Mouse (Mus musculus): ENCODE measurements around the gene Barhl1. TPM values are rescaled to one million over a fixed set of nuclear protein-coding genes. Genes with fewer than 3 reads are reported as not detected.

The Barhl1 gene
- polyA plus RNA-seq, 1 experiment from 2014 or later, result 43.3 TPM

GRCm38 (mm10) chr2:28923912-28924311 lies 7.4 kb upstream of the Barhl1 start:
- H3K4me3 ChIP-seq, result no peak overlapping the region
- no peak overlapping the region for H3K27ac ChIP-seq (replicated peaks)
- H3K9me3 ChIP-seq, result no peaks in the 10 kb centered on the region
- peak; percentile 78 for ATAC-seq (ENCODE audit: low FRiP score, low read depth)
- H3K4me2 ChIP-seq, result no peak overlapping the region
- H3K27me3 ChIP-seq, result peaks cover 70% of the 10 kb centered on the region
- H3K36me3 ChIP-seq, result no peaks in the 10 kb centered on the region
- H3K9ac ChIP-seq, result no peak overlapping the region
- 1% methylated on average over 4 of the region's 4 CpGs for WGBS
- H3K4me1 ChIP-seq (replicated peaks), result 0 out of 2 replicates have a peak, but pooled peaks cover 3% of the 10 kb centered on the region

- Histone ChIP-seq H3K27me3 (peaks cover 78% of the 10 kb centered on the region), H3K9me3 (no peaks in the 10 kb centered on the region), H3K4me1 (replicated peaks) (peaks cover 9% of the 10 kb centered on the region), H3K36me3 (no peaks in the 10 kb centered on the region), H3K27ac (replicated peaks) (no peak overlapping the region), H3K9ac (no peak overlapping the region), H3K4me2 (no peak overlapping the region), H3K4me3 (no peak overlapping the region)
- WGBS, result 3% methylated on average over 4 of the region's 4 CpGs
- no peak for ATAC-seq (ENCODE audit: low FRiP score, low read depth)
These were observed 2.5 kb upstream of the Barhl1 start for GRCm38 (mm10) chr2:28919001-28919400.

- peak overlapping the region; percentile 27 for H3K4me3 ChIP-seq
- peak overlapping the region; percentile 66 for H3K27ac ChIP-seq (replicated peaks)
- H3K36me3 ChIP-seq, result no peaks in the 10 kb centered on the region
- peak overlapping the region; percentile 25; the same call in 1 of the 2 replicates for H3K9ac ChIP-seq
- no peaks in the 10 kb centered on the region for H3K9me3 ChIP-seq
- under 1% methylated on average over 65 of the region's 73 CpGs for WGBS
- ATAC-seq (ENCODE audit: low FRiP score, low read depth), result no peak
- H3K4me1 ChIP-seq (replicated peaks), result peaks cover 9% of the 10 kb centered on the region
- H3K27me3 ChIP-seq, result peaks cover 80% of the 10 kb centered on the region
- H3K4me2 ChIP-seq, result peak overlapping the region; percentile 36
These were observed 1.3 kb upstream of the Barhl1 start for GRCm38 (mm10) chr2:28917518-28918361.

- no peaks in the 10 kb centered on the region for H3K36me3 ChIP-seq
- ATAC-seq (ENCODE audit: low FRiP score, low read depth), result no peak
- peak overlapping the region; percentile 27 for H3K4me3 ChIP-seq
- peak overlapping the region; percentile 36 for H3K4me2 ChIP-seq
- H3K9ac ChIP-seq, result no peak overlapping the region
- peaks cover 75% of the 10 kb centered on the region for H3K27me3 ChIP-seq
- no peaks in the 10 kb centered on the region for H3K9me3 ChIP-seq
- peaks cover 9% of the 10 kb centered on the region for H3K4me1 ChIP-seq (replicated peaks)
- WGBS, result 5% methylated on average over 11 of the region's 11 CpGs
- H3K27ac ChIP-seq (replicated peaks), result peak overlapping the region; percentile 66
These were observed 669 bp upstream of the Barhl1 start for GRCm38 (mm10) chr2:28917156-28917517.

- Histone ChIP-seq H3K4me1 (replicated peaks) (peaks cover 9% of the 10 kb centered on the region), H3K4me2 (peak overlapping the region; percentile 16; the same call in 1 of the 2 replicates), H3K9me3 (no peaks in the 10 kb centered on the region), H3K36me3 (no peaks in the 10 kb centered on the region), H3K4me3 (peak overlapping the region; percentile 34), H3K27ac (replicated peaks) (peak overlapping the region; percentile 62), H3K9ac (peak overlapping the region; percentile 24), H3K27me3 (peaks cover 74% of the 10 kb centered on the region)
- 1% methylated on average over 50 of the region's 50 CpGs for WGBS
- peak; percentile 31; the same call in 1 of the 2 replicates for ATAC-seq (ENCODE audit: low FRiP score, low read depth)
These were observed 528 bp downstream of the Barhl1 start for GRCm38 (mm10) chr2:28915768-28916512.

GRCm38 (mm10) chr2:28915104-28915738 lies 1.2 kb downstream of the Barhl1 start:
- ATAC-seq (ENCODE audit: low FRiP score, low read depth), result 0 out of 2 replicates have a peak, but pooled peaks have one; percentile 39
- no peaks in the 10 kb centered on the region for H3K36me3 ChIP-seq
- H3K9ac ChIP-seq, result peak overlapping the region; percentile 24; the same call in 1 of the 2 replicates
- H3K27me3 ChIP-seq, result peaks cover 77% of the 10 kb centered on the region
- peak overlapping the region; percentile 62 for H3K27ac ChIP-seq (replicated peaks)
- H3K9me3 ChIP-seq, result no peaks in the 10 kb centered on the region
- peaks cover 9% of the 10 kb centered on the region for H3K4me1 ChIP-seq (replicated peaks)
- H3K4me3 ChIP-seq, result peak overlapping the region; percentile 34
- WGBS, result 3% methylated on average over 22 of the region's 22 CpGs
- H3K4me2 ChIP-seq, result peak overlapping the region; percentile 4; the same call in 1 of the 2 replicates

GRCm38 (mm10) chr2:28914121-28914520 lies 2.3 kb downstream of the Barhl1 start:
- WGBS, result 2% methylated on average over 2 of the region's 2 CpGs
- Histone ChIP-seq H3K9ac (no peak overlapping the region), H3K4me2 (no peak overlapping the region), H3K9me3 (no peaks in the 10 kb centered on the region), H3K27ac (replicated peaks) (0 out of 2 replicates have a peak overlapping the region, but pooled peaks have one; percentile 38), H3K36me3 (no peaks in the 10 kb centered on the region), H3K4me3 (peak overlapping the region; percentile 34), H3K27me3 (peaks cover 79% of the 10 kb centered on the region), H3K4me1 (replicated peaks) (peaks cover 13% of the 10 kb centered on the region)
- ATAC-seq (ENCODE audit: low FRiP score, low read depth), result no peak

GRCm38 (mm10) chr2:28912961-28913360 lies 3.5 kb downstream of the Barhl1 start:
- H3K9ac ChIP-seq, result 0 out of 2 replicates have a peak overlapping the region, but pooled peaks have one; percentile 11
- peaks cover 85% of the 10 kb centered on the region for H3K27me3 ChIP-seq
- no peak for ATAC-seq (ENCODE audit: low FRiP score, low read depth)
- peak overlapping the region; percentile 34 for H3K4me3 ChIP-seq
- H3K36me3 ChIP-seq, result no peaks in the 10 kb centered on the region
- H3K9me3 ChIP-seq, result no peaks in the 10 kb centered on the region
- H3K27ac ChIP-seq (replicated peaks), result 0 out of 2 replicates have a peak overlapping the region, but pooled peaks have one; percentile 34
- H3K4me2 ChIP-seq, result no peak overlapping the region
- peaks cover 23% of the 10 kb centered on the region for H3K4me1 ChIP-seq (replicated peaks)
- under 1% methylated on average over 4 of the region's 4 CpGs for WGBS

GRCm38 (mm10) chr2:28912039-28912700 lies 4.3 kb downstream of the Barhl1 start:
- H3K9me3 ChIP-seq, result no peaks in the 10 kb centered on the region
- peaks cover 21% of the 10 kb centered on the region for H3K4me1 ChIP-seq (replicated peaks)
- peak overlapping the region; percentile 48; the same call in 1 of the 2 replicates for H3K4me2 ChIP-seq
- 1% methylated on average over 33 of the region's 33 CpGs for WGBS
- peak overlapping the region; percentile 48; the same call in 1 of the 2 replicates for H3K27ac ChIP-seq (replicated peaks)
- no peak for ATAC-seq (ENCODE audit: low FRiP score, low read depth)
- H3K27me3 ChIP-seq, result peaks cover 89% of the 10 kb centered on the region
- no peaks in the 10 kb centered on the region for H3K36me3 ChIP-seq
- 0 out of 2 replicates have a peak overlapping the region, but pooled peaks have one; percentile 11 for H3K9ac ChIP-seq
- peak overlapping the region; percentile 34 for H3K4me3 ChIP-seq

- Histone ChIP-seq H3K36me3 (no peaks in the 10 kb centered on the region), H3K4me2 (peak overlapping the region; percentile 48), H3K27ac (replicated peaks) (peak overlapping the region; percentile 48; the same call in 1 of the 2 replicates), H3K9ac (0 out of 2 replicates have a peak overlapping the region, but pooled peaks have one; percentile 9), H3K27me3 (peaks cover 90% of the 10 kb centered on the region), H3K9me3 (no peaks in the 10 kb centered on the region), H3K4me3 (peak overlapping the region; percentile 34), H3K4me1 (replicated peaks) (peaks cover 21% of the 10 kb centered on the region)
- ATAC-seq (ENCODE audit: low FRiP score, low read depth), result no peak
- under 1% methylated on average over 44 of the region's 44 CpGs for WGBS
These were observed 5.0 kb downstream of the Barhl1 start for GRCm38 (mm10) chr2:28911331-28912038.

Measured in hindbrain, embryonic 15.5 days (tissue).